Mouse (Mus musculus) c-Kit-negative CD71-positive TER-119-positive erythroid progenitor cells, embryonic 14.5 days (primary cell): ENCODE results near the gene Ankle2.
A peak's percentile ranks its signal among the peaks of the same experiment; 100 is the strongest.

Source experiments
- DNase-seq: peaks from one replicate; pipeline ENCODE4 v3.0.0-alpha.2; 2013; ENCODE audit warnings: low read depth, low spot score

Gene Ankle2

DNA sequence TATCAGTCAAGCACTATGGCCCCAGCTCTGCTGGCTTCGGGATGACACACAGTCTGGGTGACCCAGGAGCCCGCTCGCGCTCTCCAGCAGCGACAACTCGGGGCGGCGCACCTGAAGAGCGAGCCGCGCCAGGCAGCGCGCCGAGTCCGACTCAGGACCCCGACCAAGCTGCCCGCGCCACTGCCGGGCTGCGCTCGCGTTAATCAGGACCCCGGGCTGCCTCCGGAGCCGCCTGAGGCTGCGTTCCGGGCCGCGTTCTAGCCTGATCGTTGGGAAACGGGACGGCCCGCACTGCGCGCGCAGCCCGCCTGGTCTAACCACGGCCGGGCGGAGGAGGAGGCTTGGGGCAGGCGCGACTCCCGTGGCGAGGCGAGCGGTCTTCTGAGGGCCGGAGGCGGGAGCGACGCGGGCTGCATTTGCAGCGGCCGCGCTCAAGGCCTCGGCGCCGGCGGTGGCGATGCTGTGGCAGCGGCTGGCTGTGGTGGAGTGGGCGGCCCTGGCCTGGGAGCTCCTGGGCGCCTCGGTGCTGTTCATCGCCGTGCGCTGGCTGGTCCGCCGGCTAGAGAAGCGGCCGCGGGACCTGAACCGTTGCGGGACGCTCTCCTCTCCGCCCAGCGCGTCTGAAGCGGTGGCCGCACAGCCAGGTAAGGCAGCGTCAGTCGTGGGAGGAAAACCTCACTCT, at the start of gene Ankle2:
Ankle2 (plus strand) TSS at position 225 of the 682 bp plus-strand sequence.
- peak; percentile 92 for DNase-seq

DNA sequence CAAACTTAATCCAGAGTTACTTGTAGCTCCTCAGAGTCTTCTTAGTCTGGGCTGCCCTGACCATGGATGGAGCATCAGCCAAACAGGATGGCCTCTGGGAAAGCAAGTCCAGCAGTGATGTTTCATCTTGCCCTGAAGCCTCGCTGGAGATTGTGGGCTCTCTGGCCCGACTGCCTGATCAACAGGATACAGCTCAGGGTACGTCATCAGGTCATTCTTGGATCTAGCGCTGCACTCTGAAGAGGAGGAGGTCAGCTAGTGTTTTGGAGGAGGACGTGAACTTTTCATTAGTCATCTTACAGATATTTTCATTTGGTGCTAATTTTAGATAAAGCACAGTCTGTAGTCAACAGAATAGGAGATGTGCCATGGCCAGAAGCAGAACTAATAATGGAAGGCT, 49.1 kb upstream of the Ankle2 start:
- no peak for DNase-seq

DNA sequence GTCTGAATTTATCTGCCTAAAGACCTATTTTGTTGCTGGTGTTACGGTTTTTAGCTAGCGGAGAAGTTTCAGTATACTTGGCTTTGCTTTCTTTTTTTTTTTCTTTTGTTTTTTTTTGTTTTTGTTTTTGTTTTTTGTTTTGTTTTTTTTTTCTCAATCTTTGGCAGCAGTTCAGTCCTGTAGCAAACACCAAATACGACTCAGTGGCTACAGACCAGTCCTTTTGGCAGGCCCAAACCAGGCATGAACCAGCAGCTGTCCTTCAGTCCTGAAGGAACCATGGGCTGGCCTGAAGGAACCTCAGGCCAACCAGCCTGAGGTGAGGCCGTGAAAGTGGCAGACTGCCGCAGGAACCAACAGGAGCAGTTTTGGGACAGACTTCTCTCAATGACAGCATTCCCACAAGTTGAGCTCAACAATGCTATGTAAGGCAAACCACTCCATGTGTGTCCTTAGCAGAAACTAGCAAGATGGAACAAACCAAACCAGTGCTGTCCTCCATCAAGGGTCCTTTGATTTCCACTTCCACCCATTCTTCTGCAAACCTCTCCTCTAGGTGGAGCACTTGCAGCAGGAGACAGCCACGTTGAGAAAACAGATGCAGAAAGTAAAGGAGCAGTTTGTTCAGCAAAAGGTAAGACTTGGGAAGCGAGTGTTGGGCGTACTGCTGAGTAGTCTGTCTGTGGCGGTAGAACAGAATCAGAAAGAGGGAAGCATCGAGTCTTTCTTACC, 27.5 kb upstream of the Ankle2 start:
- DNase-seq: no peak

DNA sequence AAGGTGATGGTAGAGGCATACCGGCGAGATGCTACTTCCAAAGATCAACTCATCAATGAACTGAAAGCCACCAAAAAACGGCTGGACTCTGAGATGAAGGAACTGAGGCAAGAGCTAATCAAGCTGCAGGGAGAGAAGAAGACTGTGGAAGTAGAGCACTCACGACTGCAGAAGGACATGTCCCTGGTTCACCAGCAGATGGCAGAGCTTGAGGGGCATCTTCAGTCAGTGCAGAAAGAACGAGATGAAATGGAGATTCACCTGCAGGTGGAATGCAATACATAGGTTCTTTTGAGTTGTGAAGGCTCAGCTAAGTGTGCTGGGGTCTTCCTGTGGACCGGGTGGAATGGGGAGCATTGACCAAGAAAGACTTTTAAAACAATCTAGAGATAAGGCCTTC, 26.0 kb upstream of the Ankle2 start:
- no peak for DNase-seq

DNA sequence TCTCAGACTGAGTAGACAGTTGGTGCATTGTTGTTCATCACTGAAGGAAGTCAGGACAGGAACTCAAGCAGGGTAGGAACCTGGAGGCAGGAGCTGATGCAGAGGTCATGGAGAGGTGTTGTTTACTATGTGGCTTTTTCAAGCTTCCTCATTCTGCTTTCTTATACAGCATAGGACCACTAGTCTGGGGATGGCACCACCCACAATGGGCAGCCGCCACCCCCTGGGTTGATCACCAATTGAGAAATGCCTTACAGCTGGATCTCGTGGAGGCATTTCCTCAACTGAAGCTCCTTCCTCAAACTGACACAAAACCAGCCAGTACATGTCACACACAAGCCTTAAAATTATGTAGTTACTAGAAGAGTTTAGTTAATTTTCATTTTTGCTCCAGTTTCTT, 19.5 kb upstream of the Ankle2 start:
- no peak for DNase-seq

DNA sequence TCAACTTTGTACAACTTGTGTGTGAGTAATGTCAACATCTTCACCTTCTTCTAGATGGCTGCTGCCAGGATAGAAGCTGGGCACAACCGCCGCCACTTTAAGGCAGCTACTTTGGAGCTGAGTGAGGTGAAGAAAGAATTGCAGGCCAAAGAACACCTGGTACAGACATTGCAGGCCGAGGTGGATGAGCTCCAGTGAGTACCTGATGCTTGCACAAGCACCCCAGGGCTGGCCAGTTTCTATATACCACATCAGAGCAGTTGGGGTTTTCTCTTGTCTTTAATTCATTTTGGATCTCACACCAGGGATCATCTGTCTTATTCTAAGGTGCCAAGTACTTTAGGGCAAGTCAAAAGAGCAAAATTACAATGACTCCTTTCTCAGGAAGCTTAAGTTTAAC, 14.0 kb upstream of the Ankle2 start:
- no peak for DNase-seq

DNA sequence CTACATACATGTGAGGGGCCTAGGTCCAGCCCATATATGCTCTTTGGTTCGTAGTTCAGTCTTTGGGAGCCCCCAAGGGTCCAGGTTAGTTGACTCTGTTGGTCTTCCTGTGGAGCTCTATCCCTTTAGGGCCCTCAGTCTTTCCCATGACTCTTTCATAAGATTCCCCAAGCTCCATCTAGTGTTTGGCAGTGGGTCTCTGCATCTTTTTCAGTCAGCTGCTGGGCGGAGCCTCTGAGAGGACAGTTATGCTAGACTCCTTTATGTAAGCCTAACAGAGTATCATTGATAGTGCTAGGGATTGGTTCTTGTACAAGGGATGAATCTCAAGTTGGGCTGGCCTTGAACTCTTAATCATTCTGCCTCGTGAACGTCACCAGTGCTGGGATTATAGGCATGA, 10.5 kb upstream of the Ankle2 start:
- no peak for DNase-seq

DNA sequence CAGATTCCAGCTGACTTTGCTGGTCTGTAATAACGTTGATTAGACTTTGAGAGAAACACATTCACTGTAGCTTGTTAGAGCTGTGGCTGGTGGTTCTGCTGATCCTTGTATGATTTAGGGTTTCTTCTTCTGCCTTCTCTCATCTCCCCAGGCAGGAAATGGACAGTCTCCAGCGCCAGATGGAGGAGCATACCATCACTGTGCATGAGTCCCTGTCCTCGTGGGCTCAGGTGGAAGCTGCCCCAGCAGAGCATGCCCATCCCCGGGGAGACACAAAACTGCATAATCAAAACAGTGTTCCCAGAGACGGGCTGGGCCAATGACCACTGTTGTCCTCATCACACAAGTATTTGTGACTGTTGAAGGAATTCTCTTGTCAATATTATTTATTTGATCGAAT, 8.0 kb upstream of the Ankle2 start:
- no peak for DNase-seq

DNA sequence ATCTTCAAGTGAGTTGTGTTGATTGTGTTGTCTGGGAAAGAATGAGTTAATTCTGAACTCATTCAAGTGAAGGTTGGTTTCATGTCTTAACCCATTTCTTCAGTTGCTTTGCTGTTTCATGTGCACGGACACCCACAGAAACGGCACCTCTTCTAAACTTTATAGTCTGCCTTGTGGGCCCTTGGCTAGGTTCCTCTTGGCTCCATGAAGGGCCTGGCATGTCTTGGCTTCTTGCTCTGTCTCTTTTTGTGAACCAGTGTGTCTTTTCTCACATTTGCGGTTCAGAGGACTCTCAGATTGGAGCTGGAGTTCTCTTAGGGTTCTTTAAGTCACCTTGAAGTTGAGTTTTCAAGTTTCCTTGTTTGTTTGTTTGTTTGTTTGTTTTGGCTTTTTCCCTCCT, 5.7 kb upstream of the Ankle2 start:
- no peak for DNase-seq

DNA sequence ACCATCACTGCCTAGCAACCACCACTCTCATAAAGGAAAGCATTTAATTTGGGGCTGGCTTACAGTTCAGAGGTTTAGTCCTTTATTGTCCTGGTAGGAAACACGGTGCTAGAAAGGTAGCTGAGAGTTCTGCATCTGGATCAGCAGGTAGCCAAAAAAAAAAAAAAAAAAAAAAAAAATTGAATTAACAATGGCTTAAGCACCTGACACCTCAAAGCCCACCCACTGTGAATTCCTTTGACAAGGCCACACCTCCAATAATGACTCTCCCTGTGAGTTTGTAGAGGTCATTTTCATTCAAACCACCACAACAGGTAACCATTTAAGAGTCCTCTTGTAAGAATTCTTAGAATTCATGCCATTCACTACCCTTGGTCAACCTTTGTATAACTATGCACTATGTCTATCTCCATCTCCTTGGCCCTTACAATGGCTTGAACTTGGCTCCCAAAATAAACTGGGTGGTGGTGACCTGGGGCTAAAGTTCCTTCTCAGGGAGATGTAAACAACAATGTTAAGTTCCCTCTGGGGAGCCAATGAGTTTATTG, 3.4 kb upstream of the Ankle2 start:
- no peak for DNase-seq

DNA sequence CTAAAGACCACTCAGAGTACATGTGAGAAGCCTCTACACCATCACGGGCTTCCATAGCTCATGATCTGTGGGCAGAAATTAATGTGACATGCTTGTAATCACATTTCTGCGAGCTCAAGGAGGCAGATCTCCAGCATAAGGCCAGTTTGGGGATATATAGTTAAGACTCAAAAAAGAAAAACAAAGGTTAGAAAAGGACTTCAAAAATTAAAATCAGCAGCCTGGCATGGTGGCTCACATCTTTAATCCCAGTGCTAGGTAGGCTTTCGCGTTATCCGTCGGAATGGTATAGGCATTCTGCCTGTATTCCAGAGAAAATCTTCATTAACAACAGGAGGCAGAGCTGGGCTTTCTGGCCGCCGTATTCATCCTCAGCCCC, 414 bp upstream of the Ankle2 start:
- no peak for DNase-seq

DNA sequence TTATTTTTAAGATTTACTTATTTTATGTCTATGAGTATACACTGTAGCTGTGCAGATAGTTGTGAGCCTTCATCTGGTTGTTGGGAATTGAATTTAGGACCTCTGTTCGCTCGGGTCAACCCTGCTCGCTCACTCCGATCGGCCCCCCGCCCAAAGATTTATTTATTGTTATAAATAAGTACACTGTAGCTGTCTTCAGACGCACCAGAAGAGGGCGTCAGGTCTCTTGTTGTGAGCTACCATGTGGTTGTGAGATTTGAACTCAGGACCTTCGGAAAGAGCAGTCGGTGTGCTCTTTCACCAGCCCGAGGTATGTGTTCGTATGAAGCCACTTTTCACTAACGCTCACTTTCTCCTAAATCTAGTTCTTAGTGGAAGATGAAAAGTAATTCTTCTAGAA, 834 bp downstream of the Ankle2 start:
- DNase-seq: peak; percentile 22

DNA sequence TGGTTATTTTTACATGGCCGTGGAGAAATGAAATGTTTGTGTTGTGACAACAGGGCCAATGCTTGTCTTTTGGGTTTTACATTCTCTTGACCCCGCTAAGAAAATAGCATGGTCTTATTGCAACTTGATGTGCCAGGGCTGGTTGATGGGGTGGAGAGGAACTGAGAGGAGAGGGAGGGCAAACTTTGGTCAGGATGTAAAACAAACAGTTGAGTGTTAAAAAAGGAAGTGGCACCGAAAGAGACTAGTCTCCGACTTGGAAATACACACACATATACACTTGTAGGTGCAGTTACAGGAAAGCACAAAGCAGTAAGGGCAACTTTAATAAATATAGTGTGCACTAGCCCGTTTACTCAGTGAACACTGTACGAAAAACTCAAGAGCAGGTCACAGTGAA, 1.5 kb downstream of the Ankle2 start:
- no peak for DNase-seq

DNA sequence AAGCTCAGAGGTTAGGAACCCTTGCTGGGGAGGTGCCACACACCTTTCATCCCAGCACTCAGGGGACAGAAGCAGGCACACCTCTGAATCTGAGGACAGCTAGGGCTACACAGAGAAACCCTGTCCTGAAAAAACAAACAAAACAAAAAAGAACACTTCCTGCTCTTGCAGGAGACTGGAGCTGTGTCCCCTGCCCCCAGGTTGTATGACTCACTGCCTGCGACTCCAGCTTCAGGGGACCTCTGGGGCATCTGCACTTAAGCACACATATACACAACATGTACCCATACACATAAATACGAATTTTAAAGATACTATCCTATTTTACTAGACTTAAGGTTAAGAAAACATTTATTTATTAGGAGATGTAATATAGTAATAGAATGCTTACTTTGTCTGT, 13.3 kb downstream of the Ankle2 start:
- DNase-seq: no peak

DNA sequence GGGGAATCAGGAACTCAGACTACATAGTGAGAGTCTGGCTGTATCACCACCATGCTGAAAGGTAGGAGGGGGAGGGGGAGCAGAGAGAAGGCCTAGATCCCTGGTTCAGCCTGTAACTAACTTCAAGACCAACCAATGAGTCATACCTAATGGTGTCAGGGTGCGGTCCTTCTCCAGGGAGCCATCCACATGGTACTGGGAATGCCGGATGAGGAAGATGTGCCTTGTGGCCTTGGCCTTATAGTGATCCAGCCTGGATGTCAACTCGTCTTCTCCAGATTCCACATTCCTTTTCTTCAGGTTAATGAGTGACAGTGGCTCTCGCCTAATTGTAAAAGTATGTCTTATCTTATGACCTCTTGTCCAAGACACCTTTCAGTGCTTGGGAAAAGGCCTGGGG, 36.1 kb downstream of the Ankle2 start:
- no peak for DNase-seq

DNA sequence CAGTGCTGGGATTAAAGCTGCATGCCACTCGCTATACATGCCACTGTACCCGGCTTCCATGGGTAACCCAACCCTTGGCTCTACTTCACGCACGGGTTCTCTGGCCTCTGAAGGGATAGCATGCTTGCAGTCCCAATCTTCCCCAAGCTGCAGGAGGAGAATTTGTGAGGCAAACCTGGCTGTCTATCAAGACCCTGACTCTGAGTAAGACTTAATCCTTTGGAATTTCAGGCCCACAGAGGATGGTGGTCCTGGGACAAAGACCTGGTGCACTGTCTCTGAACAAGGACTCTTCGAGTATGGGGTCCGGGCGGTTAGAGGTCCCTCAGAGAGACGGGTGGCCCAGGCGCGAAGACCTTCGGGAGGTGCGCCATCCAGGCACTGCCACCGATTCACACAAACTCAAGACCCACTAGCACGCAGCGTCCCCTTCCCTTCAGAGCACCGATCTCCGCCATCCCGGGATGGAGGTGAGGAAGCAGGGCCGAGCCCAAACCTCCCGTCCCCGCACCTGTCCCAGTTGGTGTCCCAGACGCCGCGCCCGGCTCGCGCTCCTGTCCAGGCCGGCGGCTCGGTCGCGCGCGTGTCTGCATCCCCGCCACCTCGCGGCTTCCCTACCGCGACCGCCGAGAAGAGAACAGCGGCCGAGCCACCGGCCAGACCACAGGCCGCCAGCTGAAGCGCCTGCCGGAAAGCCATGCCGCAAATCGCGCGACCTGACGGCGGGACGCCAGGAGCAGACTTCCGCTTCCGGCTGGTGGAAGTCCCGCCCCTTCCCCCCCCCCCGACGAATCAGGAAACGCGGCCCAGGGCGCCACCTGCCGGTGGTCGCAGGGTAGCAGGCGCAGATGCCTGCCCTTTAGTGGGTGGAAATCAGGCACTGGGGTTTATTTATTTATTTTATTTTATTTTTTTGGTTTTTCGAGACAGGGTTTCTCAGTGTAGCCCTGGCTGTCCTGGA, 38.6 kb downstream of the Ankle2 start, which contains the start of gene Pgam5:
Pgam5 (minus strand) TSS at position 773 of the 961 bp plus-strand sequence.
- peak; percentile 82 for DNase-seq

DNA sequence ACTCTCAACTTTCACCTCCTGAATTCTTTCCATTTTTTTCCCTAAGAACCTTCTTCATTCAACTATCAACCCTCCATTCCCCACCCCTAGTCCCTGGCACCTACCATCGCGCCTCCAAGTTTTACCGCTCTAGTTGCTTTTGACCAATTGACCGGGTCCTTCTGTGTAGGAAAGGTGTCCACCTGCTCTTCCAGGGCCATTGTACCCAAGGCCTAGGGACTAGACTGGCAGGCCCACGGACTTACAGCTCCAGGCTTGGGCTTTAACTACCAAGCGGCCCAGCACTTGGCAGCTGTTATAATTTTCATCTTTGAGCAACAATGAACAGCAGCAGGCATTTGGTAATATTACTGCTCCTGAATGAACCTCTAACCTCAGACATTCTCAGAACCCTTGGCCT, 39.4 kb downstream of the Ankle2 start:
- no peak for DNase-seq

DNA sequence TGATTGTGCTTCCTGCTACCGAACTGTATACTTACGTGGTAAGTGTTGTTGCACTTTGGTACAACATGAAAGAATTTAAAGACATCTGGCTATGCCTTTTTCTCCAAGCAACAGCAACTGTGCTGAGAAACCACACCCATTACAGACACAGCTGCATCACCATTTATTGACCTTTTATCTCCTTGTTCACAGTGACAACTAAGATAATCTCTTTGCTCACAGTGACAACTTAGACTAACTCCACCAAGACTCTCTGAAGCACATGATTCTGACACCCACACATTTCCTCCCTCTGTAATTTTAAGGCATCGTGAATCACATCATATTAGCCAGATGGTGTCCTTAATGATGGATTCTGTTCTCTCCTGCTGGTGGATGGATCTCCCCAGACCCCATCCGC, 43.3 kb downstream of the Ankle2 start:
- DNase-seq: no peak

DNA sequence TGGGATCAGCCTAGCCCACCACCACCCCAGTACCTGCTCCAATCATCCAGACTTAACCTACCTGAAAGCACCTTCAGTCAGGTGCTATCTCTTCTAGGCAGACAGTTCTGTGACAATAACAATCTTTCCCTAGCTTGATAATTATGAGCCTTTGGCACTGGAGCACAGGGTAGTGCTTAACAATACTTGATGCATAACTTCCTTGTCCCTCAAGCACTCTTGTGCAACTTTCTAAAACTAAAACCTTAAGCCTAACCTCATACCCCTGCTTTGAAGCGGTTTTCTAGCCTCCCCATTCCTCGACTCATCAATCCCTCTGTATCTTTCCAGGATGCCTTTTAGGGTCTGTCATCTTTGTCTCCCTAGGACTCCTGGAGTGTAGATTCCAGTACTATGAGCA, 44.0 kb downstream of the Ankle2 start:
- DNase-seq: no peak

DNA sequence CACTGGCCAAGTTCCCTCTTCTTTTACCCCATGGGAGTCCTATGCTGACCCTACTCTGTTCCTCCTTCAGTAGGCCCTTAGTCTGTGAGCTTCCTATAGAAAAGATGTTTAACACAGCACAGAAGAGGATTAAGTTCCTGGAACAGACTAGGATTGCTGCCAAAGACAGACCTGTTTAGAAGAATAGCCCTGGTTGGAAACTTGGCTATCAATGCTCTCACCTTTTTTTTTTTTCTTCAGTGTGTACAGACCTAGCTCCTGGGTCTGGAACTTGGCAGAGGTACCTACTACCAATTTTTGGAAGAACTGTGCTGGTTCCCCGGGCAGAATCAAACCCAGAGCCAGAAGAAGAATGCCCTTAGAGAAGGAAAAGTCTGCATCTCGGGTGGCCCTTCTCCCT, 45.6 kb downstream of the Ankle2 start:
- no peak for DNase-seq

DNA sequence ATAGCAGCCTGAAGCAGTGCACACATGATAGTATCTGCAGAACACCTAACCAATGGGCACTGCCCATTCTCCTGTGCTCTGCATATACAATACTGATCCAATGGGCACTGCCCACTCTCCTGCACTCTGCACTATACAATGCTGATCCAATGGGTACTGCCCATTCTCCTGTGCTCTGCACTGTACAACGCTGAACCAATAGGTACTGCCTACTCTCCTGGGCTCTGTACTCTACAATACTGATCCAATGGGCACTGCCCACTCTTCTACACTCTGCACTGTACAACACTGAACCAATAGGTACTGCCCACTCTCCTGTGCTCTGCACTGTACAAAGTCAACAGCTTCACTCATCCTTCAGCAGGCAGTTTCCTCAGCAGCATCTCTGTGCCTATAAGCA, 46.1 kb downstream of the Ankle2 start:
- no peak for DNase-seq

DNA sequence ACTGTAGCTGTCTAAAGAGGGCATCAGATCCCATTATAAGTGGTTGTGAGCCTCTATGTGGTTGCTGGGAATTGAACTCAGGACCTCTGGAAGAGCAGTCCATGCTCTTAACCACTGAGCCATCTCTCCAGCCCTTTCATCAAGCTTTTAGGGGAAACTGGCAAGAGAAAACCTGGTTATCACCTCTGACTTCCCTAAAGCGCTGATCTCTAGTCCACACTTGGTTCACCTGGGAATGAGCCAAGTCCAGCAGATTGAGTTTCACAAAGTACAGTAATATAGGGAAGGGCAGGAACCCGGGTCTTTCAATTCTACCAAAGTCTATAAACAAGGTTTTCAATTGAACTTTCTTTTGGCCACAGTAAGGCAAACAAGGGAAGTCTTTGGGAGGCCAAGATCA, 51.2 kb downstream of the Ankle2 start:
- no peak for DNase-seq
